Mouse (Mus musculus) neural tube, embryonic 11.5 days (tissue): Measurements from ENCODE around the gene 4933407L21Rik. TPM values are rescaled to one million over a fixed set of nuclear protein-coding genes. Genes with fewer than 3 reads are reported as not detected.

Experiments
- ATAC-seq: fragments of 200-750 bp; cut with Nextera tagmentation; 2 replicates; pipeline ENCODE4 v1.8.0; 2017; ENCODE audit warnings: moderate number of reproducible peaks, mild to moderate bottlenecking, moderate TSS enrichment, moderate library complexity; ENCODE audit not compliant: insufficient read depth, low FRiP score, low TSS enrichment
- DNase-seq: peaks from one replicate; pipeline ENCODE4 v3.0.0-alpha.2; 2015; ENCODE audit warnings: low spot score
- H3K27ac ChIP-seq: fragments of 300-500 bp; sonication (generic); 2 replicates; pipeline ENCODE4 v1.5.1; 2014; ENCODE audit warnings: low read depth, mild to moderate bottlenecking, low read length
- H3K27me3 ChIP-seq: fragments of 300-500 bp; sonication (generic); 2 replicates; pipeline ENCODE4 v1.6.1; 2014; ENCODE audit warnings: mild to moderate bottlenecking, low read length, mixed read lengths; ENCODE audit not compliant: control insufficient read depth, insufficient read depth
- H3K36me3 ChIP-seq: fragments of 300-500 bp; sonication (generic); 2 replicates; pipeline ENCODE4 v1.6.1; 2014; ENCODE audit warnings: mild to moderate bottlenecking, low read length, moderate library complexity, mixed read lengths; ENCODE audit not compliant: control insufficient read depth, insufficient read depth
- H3K4me1 ChIP-seq: fragments of 300-500 bp; sonication (generic); 2 replicates; pipeline ENCODE4 v1.6.1; 2014; ENCODE audit warnings: low read length, mixed read lengths; ENCODE audit not compliant: control insufficient read depth, insufficient read depth
- H3K4me2 ChIP-seq: fragments of 300-500 bp; sonication (generic); 2 replicates; pipeline ENCODE4 v1.6.1; 2014; ENCODE audit warnings: low read depth, mild to moderate bottlenecking, moderate library complexity
- H3K4me3 ChIP-seq: fragments of 300-500 bp; sonication (generic); 2 replicates; pipeline ENCODE4 v1.5.1; 2014; ENCODE audit warnings: low read depth, low read length
- H3K9ac ChIP-seq: fragments of 300-500 bp; sonication (generic); 2 replicates; pipeline ENCODE4 v1.6.1; 2014; ENCODE audit warnings: mild to moderate bottlenecking, low read length
- H3K9me3 ChIP-seq: fragments of 300-500 bp; sonication (generic); 2 replicates; pipeline ENCODE4 v1.6.1; 2016; ENCODE audit warnings: low read length; ENCODE audit not compliant: control insufficient read depth
- WGBS: fragments of 180-500 bp; shearing (Covaris S2); extraction: QIAGEN DNeasy Blood & Tissue Kit; methylation state at CpG from one replicate; pipeline ENCODE4 v1.1.7; 2014; 5-methylcytosine and 5-hydroxymethylcytosine counted together
- polyA plus RNA-seq: library from polyadenylated mRNA; unstranded; fragments of >200 nt; fragmentation: Nextera tagmentation; extraction: Ambion mirVana; gene quantifications from 2 replicates; pipeline ENCODE4 v1.2.1, GENCODE M21; 2014

The 4933407L21Rik gene
- 0.28 TPM in 1 of 2 replicates, not detected in the other for polyA plus RNA-seq

DNA sequence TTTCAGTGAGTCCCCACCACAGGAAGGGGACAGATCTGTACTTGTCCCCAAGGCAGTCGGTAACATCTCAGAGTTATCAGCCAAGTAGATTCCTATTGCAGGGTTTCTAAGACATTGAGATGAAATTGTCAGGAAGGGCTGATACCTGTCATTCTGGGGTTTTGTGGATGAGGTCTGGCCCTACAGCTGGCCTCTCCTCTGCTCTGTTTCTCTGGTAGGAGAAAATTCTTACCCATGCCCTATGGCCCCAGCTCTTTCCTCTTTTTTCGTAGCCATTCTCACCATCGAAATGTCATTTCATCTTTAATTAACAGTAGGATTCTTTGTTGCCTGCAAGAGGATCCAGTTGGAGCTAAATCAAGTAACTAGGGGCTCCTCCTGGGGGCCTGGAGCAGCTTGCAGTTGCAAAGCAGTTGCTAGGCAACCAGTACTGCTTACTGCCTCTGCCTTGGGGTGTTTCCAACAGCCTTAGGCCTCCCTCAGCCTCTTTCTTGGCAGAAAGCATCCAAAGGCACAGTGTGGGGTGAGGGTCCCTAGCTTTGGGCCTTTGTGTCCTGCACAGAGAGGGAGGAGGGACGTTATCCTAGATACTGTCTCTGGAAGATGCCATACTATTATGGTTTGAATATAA, at the start of gene 4933407L21Rik:
Gene 4933407L21Rik, plus strand, starts transcription at position 427 of the 631 bp plus-strand sequence.
- Histone ChIP-seq H3K36me3 (no peaks in the 10 kb centered on the region), H3K9me3 (no peaks in the 10 kb centered on the region), H3K9ac (no peak within 1 kb of the TSS), H3K27me3 (no peaks in the 10 kb centered on the region), H3K4me2 (no peak within 1 kb of the TSS), H3K27ac (no peak within 1 kb of the TSS), H3K4me1 (peaks cover 14% of the 10 kb centered on the region), H3K4me3 (no peak within 1 kb of the TSS)
- WGBS, result 42% methylated on average over 4 of the region's 4 CpGs
- peak; percentile 71; the same call in 1 of the 2 replicates for ATAC-seq
- DNase-seq, result peak; percentile 50

DNA sequence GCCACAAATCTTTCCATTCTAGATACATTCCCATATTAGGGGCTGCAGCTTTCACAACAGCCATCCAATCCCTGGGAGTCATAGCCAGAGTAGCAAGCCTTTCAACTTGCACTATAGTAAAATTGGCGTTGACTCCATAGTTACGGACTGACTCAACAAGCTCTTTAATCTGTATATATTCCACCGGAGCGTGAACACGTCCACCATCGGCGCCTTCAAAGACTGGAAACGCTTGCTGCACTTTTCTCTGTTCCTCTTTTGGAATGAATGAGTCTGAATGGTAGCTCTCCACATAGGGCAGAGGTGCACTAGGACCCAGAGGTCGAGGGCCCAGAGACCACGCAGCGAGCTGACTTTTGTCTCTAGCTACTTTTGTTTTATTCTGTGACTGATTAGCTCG, 46.3 kb upstream of the 4933407L21Rik start:
- H3K4me2 ChIP-seq, result no peak overlapping the region
- H3K9ac ChIP-seq, result no peak overlapping the region
- WGBS, result 93% methylated on average over 12 of the region's 12 CpGs
- H3K4me3 ChIP-seq, result no peak overlapping the region
- no peaks in the 10 kb centered on the region for H3K9me3 ChIP-seq
- DNase-seq (no peak), ATAC-seq (no peak)
- no peaks in the 10 kb centered on the region for H3K27me3 ChIP-seq
- no peaks in the 10 kb centered on the region for H3K4me1 ChIP-seq
- H3K27ac ChIP-seq, result no peak overlapping the region
- H3K36me3 ChIP-seq, result no peaks in the 10 kb centered on the region

DNA sequence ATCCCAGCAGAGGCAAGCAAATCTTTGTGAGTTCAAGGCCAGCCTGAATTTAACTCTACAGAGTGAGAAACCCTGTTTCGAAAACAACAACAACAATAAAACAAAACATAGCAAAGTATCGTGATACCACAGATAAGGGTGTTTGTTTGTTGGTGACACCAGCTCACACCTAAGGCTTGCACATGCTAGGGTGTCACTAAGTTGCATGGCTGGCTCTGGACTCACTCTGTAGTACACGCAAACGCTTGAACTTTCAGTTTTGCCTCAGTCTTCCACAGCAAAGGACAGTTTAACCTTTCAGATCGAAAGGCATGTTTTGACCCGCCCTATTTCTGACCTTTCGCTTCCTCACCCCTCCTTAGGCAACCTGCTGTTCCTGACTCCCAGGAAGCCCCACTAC, 41.1 kb upstream of the 4933407L21Rik start:
- Histone ChIP-seq H3K9me3 (no peaks in the 10 kb centered on the region), H3K36me3 (no peaks in the 10 kb centered on the region), H3K27me3 (no peaks in the 10 kb centered on the region), H3K9ac (no peak overlapping the region), H3K4me1 (no peaks in the 10 kb centered on the region), H3K27ac (no peak overlapping the region), H3K4me3 (no peak overlapping the region), H3K4me2 (no peak overlapping the region)
- WGBS, result 89% methylated on average over 7 of the region's 7 CpGs
- DNase-seq, result no peak
- no peak for ATAC-seq

DNA sequence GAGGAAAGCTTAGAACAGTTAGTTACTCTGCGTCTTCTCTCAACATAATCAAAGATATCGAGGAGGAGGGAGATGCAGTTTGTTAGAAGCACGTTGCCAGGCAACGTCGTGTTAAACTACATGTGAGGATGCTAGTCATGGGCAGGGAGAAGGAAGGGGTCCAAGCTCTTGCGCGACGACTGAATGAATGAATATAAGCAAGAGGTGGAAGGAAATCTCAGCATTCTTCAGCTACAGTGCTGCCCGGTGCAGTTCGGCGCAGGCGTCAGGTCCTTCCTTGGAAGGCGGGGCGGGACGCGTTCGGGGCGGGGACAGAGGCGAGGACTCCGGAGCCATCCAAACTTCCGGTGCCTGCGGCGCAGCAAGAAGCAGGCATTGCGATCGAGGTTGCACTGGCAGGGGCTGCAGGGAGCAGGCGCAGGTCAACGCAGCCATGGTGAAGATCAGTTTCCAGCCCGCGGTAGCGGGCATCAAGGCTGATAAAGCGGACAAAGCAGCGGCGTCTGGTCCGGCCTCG, 34.0 kb upstream of the 4933407L21Rik start, which contains the start of gene Itm2c:
Gene Itm2c, plus strand, starts transcription at position 51 of the 517 bp plus-strand sequence.
- Histone ChIP-seq H3K9me3 (no peaks in the 10 kb centered on the region), H3K27ac (peak within 1 kb of the TSS; percentile 5), H3K4me2 (peak within 1 kb of the TSS; percentile 63), H3K4me3 (peak within 1 kb of the TSS; percentile 50), H3K36me3 (no peaks in the 10 kb centered on the region), H3K27me3 (no peaks in the 10 kb centered on the region), H3K4me1 (peaks cover 33% of the 10 kb centered on the region), H3K9ac (peak within 1 kb of the TSS; percentile 58)
- DNase-seq, result peak; percentile 90
- WGBS, result 1% methylated on average over 34 of the region's 35 CpGs
- peak; percentile 87 for ATAC-seq

DNA sequence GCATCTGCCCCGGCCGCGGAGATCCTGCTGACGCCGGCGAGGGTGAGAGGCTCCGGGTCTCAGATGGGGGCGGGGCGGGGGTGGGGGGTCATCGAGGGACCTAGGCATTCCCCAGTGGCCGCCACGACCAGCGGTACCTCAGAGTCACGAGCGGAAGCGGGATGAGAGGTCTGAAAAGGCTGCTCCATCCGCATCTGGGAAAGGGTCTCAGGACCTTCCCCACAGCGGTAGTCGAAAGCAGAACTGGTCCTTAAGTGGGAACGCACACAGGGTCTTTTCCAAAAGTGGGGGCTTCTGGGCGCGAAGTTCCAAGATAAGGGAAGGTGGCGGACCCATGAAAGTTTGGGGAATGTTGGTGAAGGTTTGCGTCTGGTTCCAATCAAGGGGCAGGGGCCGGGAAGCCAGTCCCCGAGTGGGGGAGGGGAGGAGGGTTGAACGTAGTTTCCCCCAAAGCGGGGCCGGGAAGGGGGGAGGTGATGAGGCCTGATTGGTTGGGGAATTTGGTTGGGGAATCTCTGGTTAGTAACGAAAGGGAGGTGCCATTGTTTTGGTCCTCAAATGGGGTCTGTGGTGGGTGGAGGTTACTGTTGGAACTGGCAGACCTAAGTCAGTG, 33.4 kb upstream of the 4933407L21Rik start:
- DNase-seq, result peak; percentile 83
- no peaks in the 10 kb centered on the region for H3K36me3 ChIP-seq
- peak overlapping the region; percentile 58 for H3K9ac ChIP-seq
- H3K27me3 ChIP-seq, result no peaks in the 10 kb centered on the region
- under 1% methylated on average over 28 of the region's 30 CpGs for WGBS
- peak; percentile 62 for ATAC-seq
- peaks cover 38% of the 10 kb centered on the region for H3K4me1 ChIP-seq
- H3K27ac ChIP-seq, result peak overlapping the region; percentile 5
- H3K4me3 ChIP-seq, result peak overlapping the region; percentile 50
- H3K9me3 ChIP-seq, result no peaks in the 10 kb centered on the region
- peak overlapping the region; percentile 63 for H3K4me2 ChIP-seq

DNA sequence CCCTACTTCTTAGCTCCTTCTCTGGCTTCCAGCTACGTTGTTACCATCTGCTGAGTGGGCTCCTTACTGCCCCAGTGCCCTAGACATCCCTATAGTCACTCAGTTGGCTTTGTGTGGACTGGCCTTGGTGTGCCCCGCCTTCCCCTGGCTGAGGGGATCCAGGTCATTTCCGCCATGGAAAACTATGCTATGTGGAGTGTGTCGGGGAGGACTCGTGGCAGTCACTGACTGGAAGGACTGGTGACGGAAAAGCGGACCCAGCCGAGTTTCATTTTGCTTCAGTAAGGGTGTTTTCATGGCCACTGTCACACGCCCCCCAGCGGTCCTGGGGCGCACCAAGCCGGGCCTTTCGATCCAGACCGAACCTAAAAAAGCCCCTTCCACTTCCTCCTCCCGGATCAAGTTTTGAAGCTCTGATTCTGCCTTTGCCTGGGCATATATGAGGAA, 32.9 kb upstream of the 4933407L21Rik start:
- ATAC-seq (peak; percentile 59), DNase-seq (peak; percentile 67)
- WGBS, result 4% methylated on average over 15 of the region's 15 CpGs
- peak overlapping the region; percentile 50 for H3K4me3 ChIP-seq
- no peaks in the 10 kb centered on the region for H3K9me3 ChIP-seq
- H3K27ac ChIP-seq, result peak overlapping the region; percentile 5; the same call in 1 of the 2 replicates
- H3K9ac ChIP-seq, result peak overlapping the region; percentile 58
- H3K4me1 ChIP-seq, result peaks cover 40% of the 10 kb centered on the region
- H3K27me3 ChIP-seq, result no peaks in the 10 kb centered on the region
- peak overlapping the region; percentile 63 for H3K4me2 ChIP-seq
- H3K36me3 ChIP-seq, result no peaks in the 10 kb centered on the region

DNA sequence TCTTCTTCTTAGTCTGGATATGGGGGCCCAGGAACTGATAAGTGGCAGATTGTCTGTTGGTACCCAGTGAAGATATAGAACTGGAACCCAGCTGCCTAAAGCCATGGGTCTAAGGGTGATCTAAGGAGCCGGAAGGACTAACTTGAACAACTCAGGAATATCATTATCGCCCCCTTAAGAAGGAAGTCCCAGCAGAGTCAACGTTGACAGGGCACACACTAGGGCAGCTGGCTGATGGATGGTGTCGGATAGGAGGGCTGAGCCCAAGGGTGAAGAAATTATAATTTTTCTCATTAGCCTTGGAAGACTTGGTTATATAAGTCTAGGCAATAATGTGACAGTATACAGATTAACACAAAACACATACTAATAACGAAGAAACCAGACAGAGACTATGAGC, 32.2 kb upstream of the 4933407L21Rik start:
- ATAC-seq (no peak), DNase-seq (no peak)
- H3K9ac ChIP-seq, result no peak overlapping the region
- H3K27me3 ChIP-seq, result no peaks in the 10 kb centered on the region
- no peak overlapping the region for H3K27ac ChIP-seq
- no peaks in the 10 kb centered on the region for H3K9me3 ChIP-seq
- 77% methylated on average over 5 of the region's 5 CpGs for WGBS
- no peaks in the 10 kb centered on the region for H3K36me3 ChIP-seq
- H3K4me1 ChIP-seq, result peaks cover 40% of the 10 kb centered on the region
- H3K4me2 ChIP-seq, result peak overlapping the region; percentile 63
- peak overlapping the region; percentile 50 for H3K4me3 ChIP-seq

DNA sequence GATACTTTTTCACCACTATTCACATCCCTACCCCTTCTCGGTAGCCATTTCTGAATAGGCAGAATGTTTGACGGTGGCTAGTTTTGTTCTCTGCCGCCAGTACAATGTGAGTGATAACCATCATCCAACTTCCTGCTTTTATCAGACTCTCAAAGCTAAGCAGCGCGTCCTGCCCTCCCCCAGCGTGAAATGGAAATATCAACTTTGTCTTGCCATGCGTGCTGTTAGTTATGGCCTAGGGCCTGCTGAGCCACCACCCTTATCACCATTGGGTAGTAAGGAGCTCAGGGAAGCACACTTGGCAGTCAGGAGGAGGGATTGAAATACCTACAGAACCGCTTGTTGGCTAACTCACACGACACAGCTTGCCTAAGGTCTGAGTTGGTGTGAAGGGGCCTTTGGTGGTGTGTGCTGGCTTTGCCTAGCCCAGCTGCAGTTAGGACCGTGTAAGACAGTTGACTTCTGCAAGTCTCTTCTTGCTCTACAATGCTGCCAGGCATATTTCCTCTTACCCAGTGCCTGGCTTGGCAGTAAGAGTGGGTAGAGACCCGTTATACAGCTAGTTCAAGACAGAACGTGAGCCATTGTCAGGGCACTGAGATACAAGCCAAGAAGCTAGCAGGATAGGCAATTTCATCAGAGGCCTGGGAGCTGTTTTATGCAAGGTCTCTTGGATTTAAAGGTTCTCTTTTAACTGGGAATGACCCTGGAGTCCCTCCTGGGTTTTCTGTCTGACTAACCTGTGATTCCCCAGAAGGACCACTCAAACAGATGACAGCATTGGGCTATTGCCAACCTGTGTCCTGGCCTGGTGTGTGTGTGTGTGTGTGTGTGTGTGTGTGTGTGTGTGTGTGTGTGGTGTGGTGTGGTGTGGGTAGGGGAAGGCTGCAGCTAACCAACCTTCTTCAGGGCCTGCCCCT, 31.2 kb upstream of the 4933407L21Rik start:
- Histone ChIP-seq H3K9ac (no peak overlapping the region), H3K27ac (no peak overlapping the region)
- 67% methylated on average over 12 of the region's 12 CpGs for WGBS

More for the DNA sequence above, 31.2 kb upstream of the 4933407L21Rik start:
- no peak overlapping the region for H3K4me3 ChIP-seq
- H3K36me3 ChIP-seq, result no peaks in the 10 kb centered on the region
- peaks cover 40% of the 10 kb centered on the region for H3K4me1 ChIP-seq
- H3K9me3 ChIP-seq, result no peaks in the 10 kb centered on the region
- DNase-seq, result no peak
- no peak overlapping the region for H3K4me2 ChIP-seq
- H3K27me3 ChIP-seq, result no peaks in the 10 kb centered on the region
- no peak for ATAC-seq
